Mouse (Mus musculus) B cell, adult 2 months (primary cell): ENCODE data around the gene Ptprs.

Experiments
- DNase-seq, 2 experiments: peaks; one replicate each; pipeline ENCODE4 v3.0.0; 2022

Ptprs gene

DNA sequence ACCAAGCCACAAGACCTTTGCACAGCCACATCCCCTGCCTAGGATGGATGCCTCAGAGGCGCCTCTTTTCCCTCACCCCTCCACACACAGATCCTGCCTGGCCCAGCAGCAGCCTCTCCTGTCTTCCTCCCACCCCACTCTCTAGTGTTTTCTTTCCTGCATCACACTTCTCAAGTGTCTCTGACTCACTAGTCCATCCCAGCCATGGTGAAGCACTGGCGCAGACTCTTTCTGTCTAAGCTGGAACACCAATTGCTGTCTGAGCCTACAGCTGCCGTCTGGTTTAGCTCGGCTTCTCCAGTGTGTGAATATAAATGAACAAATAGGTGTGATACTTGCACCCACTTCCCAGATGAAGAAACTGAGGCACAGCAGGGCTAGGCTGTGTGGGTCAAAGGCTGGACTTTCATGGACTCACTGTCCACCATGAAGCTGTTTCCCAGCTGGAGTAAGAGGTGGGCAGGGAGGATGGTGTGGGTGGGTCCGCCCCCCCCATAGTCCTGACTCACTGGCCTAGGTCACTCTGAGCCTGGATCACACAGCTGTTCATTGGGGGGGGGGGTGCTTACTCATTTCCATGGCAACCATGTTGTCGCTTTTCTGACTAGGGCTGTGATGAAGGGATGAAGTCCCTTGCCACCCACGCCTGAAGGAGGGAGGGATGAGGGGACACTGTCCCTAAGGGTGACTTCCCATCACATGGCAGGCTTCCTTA is 14.3 kb upstream of the Ptprs start:
- no peak for DNase-seq

DNA sequence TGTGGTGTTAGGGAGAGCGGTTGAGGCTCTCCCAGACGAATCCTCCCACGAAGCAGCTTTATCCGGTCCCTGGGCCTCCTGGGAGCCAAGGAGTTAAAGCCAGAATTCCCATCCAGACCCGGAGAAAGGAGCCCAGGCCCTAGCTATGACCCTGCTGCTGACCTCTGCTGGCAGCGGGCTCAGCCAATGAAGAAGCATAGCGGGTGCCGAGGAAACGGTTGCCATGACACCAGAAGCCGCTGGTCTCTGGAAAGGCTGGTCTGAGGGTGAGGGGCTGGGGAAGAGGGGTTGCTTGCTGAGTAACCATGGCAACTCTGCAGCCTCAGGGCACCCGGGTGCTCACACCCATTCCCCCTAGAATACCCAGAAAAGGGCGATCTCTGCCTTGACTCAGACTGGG is 11.7 kb upstream of the Ptprs start:
- DNase-seq = no peak

DNA sequence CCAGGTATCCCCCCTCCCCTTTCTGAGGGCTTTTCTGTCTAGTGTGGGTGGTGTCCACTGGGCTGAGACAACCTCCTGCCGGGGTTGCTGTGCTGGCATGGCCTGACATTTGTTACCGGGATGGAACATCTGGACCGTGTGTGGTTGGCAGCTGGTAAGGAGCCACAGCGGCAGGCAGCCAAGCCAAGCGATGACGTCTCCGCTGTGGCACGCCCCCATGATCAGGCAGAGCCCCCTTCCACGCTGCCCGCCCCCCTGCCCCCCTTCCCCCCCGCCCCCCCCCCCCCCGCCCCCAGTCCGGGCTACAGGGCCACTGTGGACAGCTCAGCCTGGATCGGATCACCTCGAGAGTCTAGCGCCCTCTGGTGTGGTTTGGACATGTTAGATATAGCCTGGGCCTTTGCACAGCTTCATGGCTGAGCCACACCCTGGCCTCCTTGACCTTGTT is 11.2 kb upstream of the Ptprs start:
- DNase-seq = peak; percentile 61 to 67

DNA sequence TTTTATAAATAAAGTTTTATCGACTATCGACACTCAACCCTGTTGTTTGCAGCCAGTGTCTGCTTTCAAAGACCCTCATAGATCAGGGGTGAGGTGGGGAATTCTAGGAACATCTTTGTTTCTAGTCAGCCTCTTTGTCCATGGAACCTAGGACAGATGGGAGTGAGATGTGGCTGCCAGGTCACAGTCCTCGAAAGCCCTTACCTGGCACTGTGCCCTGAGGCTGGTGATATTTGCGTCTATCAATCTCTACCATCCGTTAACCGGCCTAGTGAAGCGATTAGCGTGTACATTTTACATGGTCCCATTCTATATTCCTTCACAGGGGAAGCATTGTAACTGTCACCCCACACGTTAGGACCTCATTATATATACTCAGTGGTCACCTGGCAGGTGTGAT is 9.6 kb upstream of the Ptprs start:
- no peak for DNase-seq

DNA sequence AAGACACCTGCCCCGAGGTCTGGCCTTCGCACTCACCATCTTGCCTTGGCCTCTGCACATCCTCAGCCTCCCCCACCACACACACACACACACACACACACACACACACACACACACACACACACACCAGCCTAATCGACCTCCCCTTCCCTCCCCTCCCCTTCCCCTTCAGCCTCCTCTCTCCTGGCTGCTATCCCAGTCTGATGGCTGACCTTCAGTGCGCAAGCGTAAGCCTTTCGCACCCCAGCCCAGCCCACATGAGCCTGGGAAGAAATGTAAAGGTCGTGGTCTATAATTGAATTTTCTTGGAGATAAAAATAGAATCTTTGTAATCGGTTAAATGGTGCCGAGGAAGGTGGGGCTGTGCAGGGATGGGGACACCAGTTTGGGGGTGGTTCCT is 8.8 kb upstream of the Ptprs start:
- no peak for DNase-seq

DNA sequence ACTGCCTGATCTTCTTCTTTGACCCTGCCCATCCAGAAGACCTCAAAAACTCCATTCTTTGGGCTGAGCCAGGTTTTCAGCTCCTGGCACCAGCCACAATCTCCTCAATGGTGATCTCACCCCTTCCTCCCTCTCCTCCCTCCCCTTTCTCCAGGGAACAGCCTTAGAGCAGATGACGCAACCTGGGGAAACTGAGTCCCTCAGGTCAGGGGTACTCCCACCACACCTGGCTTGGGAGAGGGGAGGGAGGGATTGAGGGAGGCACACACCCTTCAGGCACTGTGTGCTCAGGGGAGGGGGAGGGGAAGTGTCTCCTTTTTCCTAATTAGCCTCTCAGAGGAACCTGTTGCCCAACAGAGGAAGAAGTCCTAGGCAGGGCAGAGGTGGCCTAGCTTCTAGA is 6.4 kb upstream of the Ptprs start:
- DNase-seq = no peak

DNA sequence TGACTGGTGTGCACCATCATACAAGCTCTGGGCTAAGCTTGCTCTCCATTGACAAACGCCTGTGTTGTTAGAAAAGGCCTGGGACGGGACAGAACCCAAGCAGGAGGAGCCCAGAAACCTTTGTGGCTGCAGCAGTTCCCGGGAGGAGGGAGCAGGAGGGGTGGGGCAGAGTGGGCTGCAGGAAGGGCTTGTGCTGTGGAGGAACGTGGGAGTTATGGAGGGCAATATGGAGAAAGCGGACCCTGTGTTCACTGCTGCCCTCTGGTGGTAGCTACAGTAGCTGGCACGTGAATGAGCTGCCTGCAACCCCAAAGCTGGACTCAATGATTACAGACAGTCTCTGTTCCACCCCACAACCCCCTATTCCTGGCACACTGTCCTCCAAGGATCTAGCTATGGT is 3.1 kb upstream of the Ptprs start:
- DNase-seq = peak; percentile 82 to 83

DNA sequence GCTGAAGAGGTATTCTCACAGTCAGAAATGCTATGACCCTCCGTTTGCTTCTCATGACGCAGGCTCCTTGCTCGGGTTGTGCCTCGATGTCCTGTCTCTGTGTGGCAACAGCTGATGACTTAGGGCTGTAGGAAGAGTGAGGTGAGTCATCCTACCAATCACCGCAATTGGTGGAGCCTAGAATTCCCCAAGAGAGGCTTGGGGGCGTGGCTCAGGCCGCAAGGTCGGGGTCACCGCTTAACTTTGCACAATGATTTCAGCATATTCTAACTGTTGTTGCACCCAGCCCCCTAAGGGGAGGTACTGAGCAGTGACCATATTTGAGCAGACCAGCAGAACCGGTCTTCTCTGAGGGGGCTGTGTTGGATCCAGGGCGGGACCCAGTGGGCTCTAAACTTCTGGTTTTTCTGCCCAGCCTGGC is 1.9 kb upstream of the Ptprs start:
- DNase-seq = no peak

DNA sequence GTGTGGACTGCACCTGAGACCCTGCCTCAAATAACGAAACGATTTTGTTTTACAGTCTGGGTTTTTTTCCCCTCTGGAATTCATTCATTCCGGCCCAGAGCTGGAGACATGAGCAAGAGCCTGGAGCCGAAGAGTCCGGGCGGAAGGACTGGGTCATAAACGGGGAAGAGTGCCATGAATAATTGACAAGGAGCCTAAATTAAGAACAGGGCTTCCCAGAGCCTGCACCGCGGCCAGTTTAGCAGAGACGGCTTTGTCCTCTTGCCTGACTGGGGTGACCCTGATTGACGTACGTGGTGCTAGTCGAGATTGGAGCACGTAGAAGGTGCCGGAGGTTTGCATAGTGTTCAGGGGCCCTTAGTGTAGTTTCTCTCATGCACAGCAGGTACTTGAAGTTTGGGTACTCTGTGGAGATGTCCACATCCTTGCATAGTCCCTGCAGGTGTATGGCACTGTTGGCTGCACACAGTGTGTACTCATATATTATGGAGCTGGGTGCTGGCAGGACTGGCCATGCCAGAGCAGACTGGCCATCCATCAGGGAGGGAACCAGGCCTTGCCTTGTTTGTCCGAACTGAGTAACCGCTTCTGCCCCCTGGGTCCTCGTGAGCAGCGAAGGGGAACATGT is 1.0 kb upstream of the Ptprs start:
- no peak for DNase-seq

DNA sequence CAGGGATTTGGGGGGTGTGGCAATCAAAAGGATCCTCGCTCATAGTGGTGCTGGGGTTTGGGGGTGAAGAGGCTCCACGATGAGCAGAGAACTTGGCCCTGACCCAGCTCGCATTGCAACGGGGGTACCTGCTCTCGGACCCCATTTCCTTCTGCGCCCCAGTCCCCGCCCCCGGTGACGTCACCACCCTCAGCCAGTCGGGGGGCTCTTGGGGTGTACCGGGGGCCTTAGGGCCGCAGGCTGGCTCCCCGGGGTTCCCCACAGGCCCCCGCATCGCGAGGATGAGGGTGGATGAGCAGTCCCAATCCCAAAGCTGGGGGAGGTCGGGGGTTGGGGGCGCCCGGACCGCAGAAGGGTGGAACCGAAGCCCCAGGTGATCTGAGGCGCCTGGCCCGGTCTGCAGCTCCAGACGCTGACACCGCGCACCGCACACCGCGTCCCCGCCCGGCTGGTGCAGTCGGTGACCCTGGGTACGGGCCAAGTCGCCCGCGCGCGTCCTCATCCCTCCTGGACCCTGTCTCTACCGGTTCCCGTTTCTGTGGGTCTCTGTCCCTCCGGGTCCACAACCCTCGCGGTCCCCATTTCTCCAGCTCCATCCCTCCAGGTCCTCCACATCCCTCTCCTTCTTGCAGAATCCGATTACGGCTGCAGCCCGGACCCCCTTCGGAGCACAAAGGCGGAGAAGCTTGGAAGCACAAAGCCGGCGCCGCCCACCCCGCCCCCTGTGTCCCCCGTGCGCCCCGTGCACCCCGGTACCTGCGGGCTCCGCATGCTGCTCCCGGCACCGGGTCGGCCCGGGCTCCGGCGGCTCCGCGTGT is 490 bp downstream of the Ptprs start:
- DNase-seq = peak in 1 of 2 experiments; percentile 55

DNA sequence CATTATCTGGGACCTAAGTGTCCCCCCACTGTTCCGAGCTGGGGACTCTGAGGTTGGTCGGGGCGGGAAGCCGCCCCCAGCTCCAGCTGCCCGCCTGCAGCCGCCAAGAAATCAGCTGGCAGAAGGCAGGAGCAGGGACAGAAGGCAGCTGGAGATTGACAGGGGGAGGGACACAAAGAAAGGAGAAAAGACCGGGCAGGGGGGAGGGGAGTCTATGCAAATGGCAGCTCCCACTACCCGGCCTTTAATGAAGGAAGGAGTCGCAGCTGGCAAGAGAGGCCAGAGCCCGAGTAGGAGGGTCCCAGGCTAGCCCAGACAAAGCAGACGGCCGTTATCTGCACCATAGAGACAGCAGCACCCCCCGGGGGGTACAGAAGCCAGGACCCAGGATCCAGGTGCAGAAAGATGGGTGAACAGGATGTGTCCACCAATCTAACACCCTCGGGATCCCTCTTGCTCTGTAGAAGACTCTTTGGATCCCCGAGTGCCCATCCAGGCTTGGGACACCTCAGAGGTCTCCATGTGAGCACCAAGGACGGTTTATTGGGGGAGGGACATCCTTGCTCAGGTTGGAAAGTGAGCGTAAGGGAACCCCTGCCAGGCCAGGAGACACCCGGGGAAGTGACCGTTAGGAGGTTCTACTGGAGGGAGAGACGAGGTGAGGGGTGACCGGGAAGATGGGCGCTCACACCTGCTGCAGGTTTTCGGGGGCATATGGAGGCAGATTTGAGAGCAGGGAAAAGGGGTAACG is 1.3 kb downstream of the Ptprs start:
- DNase-seq = peak; percentile 45 to 54

DNA sequence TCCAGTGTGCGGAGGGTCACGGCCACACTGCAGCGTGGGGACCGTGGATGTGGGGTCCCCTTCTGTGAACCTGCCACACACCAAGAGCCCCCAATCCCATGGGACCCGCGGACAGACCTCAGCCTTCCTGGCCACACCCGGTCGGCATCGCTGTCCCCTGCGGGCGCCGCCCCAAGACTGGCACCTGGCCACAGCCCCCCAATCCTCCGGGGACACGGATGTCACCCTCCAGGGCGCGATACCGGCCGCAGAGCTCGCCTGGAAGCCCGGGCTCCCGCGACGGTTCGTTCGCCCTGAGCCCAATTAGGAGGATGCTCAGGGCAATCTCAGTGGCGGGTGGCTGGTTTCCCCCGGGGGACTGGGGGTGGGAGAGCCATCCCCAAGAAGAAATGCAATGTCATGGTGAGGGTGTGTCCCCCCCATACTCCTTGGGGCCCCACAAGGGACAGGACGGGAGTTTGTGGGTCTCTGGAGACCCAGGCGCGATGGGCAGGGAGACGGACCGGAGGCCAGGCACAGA is 1.9 kb downstream of the Ptprs start:
- DNase-seq = peak; percentile 50 to 51

DNA sequence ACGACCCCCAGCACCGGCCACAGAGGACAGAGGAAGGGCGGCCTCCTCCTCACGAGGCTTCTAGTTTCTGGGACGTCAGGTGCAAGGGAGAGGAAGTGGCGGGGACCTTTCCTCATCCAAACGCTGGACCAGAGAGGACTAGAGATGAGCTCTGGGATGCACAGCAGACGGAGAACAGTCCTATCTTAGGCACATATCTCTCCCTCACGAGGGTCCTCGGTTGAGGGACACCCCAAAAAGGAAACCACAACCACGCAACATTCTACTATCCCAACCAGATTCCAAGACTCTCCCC is 2.7 kb downstream of the Ptprs start:
- peak in 1 of 2 experiments; percentile 36 for DNase-seq

DNA sequence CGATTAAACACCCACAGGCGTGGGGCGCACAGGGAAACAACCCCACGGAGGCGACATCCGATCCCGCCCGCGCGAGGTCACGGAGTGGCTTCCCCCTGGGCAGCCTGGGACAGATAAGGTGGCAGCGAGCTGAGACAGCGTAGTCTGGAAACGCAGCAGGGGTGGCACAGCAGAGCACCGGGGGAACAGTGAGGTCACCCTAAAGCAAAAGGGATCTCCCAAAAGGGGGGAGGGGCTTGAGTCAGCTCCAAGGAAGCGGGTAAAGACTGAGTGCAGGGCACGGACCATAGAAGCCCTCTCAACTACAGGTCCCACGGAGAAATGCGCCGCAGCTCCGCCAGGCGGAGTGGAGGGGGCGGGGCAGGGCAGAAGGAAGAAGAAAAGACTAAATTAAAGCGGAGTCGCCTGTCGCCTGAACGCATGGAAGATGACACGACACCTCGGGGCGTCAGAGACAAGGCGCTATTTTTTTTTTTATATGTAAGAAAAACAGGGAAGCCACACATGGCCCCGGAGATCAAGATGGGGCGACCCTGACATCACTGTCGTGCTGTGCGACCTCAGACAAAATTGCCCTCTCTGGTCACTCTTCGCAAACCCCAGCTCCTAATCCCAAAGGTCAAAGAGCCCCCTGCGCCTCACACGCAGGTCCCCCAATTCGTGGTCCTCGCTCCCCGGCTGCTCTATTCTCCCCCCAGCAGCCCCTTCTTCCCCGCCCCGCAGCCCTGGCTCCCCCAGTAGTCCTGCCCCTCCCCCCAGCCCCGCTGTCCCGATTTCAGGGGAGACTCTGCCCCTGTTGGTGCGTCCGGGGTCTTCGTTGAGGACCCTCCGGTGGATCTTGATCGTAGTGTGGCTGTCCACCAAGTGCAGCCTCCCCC is 3.3 kb downstream of the Ptprs start:
- peak; percentile 86 to 88 for DNase-seq

DNA sequence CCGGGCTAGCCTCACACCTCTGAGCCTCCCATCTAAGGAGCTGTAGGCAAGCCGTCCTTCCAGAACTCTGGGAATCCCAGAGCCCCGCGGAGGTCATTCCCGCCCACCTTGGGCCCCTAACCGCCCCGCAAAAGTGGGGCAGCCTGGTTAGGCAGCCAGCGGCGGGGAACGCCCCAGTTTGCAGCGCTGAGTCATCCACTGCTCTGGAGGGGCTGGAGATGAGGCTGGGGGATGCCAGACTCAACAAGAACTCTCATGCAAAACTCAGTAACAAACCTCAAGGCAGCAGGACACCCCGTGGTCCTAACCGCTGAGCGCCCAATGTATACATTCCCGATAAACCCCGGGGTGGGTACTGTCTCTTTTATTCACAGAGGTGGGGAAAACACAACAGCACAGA is 4.2 kb downstream of the Ptprs start:
- DNase-seq = no peak

DNA sequence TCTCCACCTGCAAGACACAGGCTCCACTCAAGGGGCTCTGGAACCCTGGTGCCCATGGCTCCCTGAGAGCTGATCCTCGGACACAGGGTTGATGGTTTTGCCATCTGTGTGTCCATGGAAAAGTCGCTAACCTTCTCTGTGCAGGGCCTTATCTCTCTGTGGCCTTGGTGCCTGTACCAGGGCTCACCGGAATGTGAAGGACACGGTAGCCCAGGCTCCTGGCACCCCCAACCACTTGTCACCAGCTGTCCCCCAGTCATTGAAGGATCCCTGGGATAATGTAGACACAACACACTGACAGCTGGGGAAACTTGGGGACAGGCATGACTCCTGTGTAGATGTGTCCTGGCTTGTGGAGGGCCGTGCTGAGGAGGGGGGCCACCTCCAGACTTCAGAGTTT is 5.1 kb downstream of the Ptprs start:
- DNase-seq = no peak

DNA sequence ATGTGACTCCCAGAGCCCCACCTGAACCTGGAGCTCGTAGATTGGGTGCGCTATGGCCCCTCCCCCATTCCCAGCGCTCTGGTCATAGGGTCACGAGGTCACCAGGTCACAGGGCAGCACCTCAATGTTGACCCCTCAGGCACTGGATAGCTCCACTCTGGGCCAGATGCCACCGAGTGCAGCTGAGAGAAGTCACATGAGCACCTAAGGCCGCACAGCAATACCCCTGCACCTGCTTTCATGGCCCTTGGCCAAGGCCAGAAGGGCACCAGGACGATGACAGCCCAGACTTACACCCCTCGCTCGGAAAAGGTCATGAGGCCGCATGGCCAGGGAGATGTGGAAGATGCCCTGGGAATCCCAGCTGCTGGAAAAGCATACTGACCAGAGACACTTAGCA is 5.7 kb downstream of the Ptprs start:
- no peak for DNase-seq

DNA sequence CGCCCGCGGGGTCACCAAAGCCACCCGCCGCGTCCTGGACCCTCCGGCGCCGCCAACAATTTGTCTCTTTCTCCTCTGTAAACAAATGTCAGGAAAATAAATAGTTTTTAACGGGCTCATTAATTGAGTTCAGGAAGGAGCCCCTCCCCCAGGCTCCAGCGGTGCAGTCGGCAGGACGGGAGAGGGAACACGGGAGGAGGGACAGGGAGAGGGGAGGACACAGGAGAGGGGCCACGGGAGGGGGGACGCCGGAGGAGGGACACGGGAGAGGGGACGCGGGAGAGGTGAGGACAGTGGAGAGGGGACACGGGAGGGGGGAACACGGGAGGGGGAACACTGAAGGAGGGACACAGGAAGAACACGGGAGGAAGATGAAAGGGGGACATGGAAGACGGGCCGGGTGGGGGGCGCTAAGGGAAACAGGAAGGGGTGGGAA is 6.3 kb downstream of the Ptprs start:
- no peak for DNase-seq

DNA sequence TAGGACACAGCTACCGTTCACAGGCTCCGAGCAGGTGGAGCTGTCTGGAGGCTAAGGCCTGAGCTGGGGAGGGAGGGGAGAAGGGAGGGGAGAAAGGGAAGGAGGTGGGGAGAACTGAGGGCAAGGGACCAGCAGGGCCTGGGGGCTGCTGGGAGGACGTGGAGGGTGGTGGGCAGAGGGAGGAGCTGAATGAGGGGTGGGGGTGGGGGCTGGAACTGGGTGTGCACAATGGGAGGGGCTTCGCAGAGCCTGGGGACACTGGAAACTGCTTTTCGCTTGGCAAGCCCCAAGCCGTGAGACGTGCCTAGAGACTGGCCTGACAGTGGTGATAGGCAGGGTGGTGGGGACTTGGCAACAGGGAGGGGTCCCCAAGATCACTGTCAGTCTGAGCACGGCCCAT is 7.0 kb downstream of the Ptprs start:
- DNase-seq = no peak

DNA sequence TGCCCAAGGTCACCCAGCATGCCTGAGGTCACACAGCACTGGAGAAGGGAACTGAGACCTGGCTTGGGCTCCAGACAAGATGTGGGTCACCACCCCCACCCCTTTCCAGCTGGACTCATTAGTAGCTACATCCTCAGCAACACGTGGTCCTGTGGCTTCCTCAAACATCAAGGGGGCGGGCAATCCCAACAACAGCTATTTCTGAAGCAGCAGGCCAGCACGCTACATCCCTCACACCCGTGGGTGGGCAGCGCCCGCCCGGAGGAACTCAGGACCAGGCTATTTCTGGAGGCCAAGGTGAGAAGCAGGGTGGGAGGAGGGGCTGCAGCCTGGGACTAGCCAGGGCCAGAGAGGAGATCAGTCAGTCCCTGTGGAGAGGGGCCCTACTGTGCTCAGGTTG is 7.4 kb downstream of the Ptprs start:
- DNase-seq = no peak

DNA sequence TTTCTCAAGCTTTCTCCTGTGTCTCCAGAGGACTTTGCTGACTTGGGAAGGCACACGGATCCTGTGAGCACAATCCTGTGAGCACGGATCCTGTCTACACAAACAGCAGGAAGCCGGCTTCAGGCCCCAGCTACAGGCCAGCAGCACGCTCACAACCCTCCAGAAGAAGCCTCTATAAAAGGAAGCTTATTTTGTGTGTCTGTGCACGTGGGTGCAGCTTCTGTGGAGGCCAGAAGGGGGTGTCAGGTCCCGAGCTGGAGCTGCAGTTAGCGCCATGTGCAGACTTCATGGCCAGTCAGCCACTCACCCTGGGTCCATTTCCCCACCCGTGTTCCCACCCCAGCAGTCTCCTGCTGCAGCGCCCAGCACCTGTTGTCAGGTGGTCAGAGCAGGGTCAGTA is 7.9 kb downstream of the Ptprs start:
- peak; percentile 33 to 34 for DNase-seq

DNA sequence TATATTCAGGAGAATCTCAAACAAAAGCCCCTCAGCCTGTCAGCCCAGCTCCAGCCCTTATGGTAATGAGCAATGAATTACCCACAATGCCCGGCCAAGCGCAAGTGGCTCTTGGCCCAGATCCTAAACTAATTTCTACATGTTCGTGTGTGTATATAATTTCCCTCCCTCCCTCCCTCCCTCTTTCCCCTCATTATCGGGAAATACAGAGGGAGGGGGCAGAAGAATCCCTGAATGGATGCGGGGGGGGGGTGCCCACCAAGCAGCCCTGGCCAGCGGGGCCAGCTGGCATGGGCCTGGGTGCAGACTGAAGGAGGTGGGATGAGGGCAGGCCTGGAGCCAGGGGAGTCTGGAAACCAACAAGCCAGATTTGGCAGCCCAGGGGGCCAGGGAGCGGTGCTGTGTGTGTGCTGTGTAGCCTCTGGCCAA is 8.8 kb downstream of the Ptprs start:
- no peak for DNase-seq
